Mouse (Mus musculus) heart, postnatal 0 days (tissue): ENCODE results near the gene Card11.

Experiments
- CTCF ChIP-seq: IDR thresholded peaks from 2 replicates; pipeline ENCODE4 v1.5.1; 2016; ENCODE audit warnings: antibody characterized with exemption, control low read depth, low read depth
- EP300 ChIP-seq: IDR thresholded peaks from 2 replicates; pipeline ENCODE4 v1.6.1; 2016; ENCODE audit warnings: antibody characterized with exemption, low read depth

DNA sequence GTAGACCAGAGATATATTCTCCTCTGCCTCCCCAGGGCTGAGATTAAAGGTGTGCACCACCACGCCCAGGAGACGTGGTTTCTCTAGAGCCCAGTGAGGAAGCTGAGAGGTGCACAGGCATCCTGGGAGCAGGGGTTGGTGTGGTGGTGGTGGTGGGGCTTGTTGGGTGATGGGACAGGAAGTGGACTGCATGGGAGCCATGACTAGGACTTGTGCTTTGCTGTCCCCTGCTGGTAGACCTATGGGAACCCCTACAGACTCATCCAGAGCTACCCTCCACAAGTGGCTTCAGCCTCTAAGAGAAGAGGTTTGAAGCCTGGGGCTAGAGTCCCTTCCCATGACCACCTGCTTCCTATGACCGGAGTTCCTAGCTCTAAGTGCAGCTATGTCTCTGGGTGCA is 142.0 kb downstream of the Card11 start:
- TF ChIP-seq CTCF: peak; percentile 30; the same call in 1 of the 2 replicates
- no peak for TF ChIP-seq EP300
